Mouse (Mus musculus) forebrain, embryonic 16.5 days (tissue): Measurements from ENCODE around the gene Foxq1. TPM values are rescaled to one million over a fixed set of nuclear protein-coding genes. Genes with fewer than 3 reads are reported as not detected.

ENCODE experiments used
- ATAC-seq: fragments of 200-750 bp; cut with Nextera tagmentation; 2 replicates; pipeline ENCODE4 v1.8.0; 2017; ENCODE audit warnings: mild to moderate bottlenecking, moderate library complexity
- H3K27ac ChIP-seq: fragments of 300-500 bp; sonication (generic); 2 replicates; pipeline ENCODE4 v1.5.1; 2014; ENCODE audit warnings: low read length, control low read depth
- H3K27me3 ChIP-seq: fragments of 300-500 bp; sonication (generic); replicated peaks from 2 replicates; pipeline ENCODE4 v1.6.1; 2014; ENCODE audit warnings: low read length; ENCODE audit not compliant: control insufficient read depth, insufficient read depth
- H3K36me3 ChIP-seq: fragments of 300-500 bp; sonication (generic); 2 replicates; pipeline ENCODE4 v1.6.1; 2014; ENCODE audit not compliant: control insufficient read depth, insufficient read depth
- H3K4me1 ChIP-seq: fragments of 300-500 bp; sonication (generic); replicated peaks from 2 replicates; pipeline ENCODE4 v1.6.1; 2014; ENCODE audit warnings: low read length; ENCODE audit not compliant: control insufficient read depth, insufficient read depth
- H3K4me2 ChIP-seq: fragments of 300-500 bp; sonication (generic); 2 replicates; pipeline ENCODE4 v1.6.1; 2014; ENCODE audit warnings: mild to moderate bottlenecking, low read length, control low read depth
- H3K4me3 ChIP-seq: fragments of 300-500 bp; sonication (generic); replicated peaks from 2 replicates; pipeline ENCODE4 v1.5.1; 2014; ENCODE audit warnings: mild to moderate bottlenecking, low read length, control low read depth
- H3K9ac ChIP-seq: fragments of 300-500 bp; sonication (generic); replicated peaks from 2 replicates; pipeline ENCODE4 v1.6.1; 2014; ENCODE audit warnings: low read depth, low read length, control low read depth
- H3K9me3 ChIP-seq: fragments of 300-500 bp; sonication (generic); 2 replicates; pipeline ENCODE4 v1.6.1; 2016; ENCODE audit warnings: low read length; ENCODE audit not compliant: control insufficient read depth
- WGBS: fragments of 180-500 bp; shearing (Covaris S2); extraction: QIAGEN DNeasy Blood & Tissue Kit; methylation state at CpG from one replicate; pipeline ENCODE4 v1.1.7; 2014; 5-methylcytosine and 5-hydroxymethylcytosine counted together
- polyA plus RNA-seq: library from polyadenylated mRNA; unstranded; fragments of >200 nt; fragmentation: Nextera tagmentation; extraction: Ambion mirVana; gene quantifications from 2 replicates; pipeline ENCODE4 v1.2.1, GENCODE M21; 2015

Gene Foxq1
- polyA plus RNA-seq, 1 experiment from 2014 or later: 1.5 TPM

GRCm38 (mm10) chr13:31564394-31564793, 8.5 kb downstream of the Foxq1 start:
- Histone ChIP-seq H3K36me3 (no peaks in the 10 kb centered on the region), H3K9ac (no peak overlapping the region), H3K9me3 (no peaks in the 10 kb centered on the region), H3K4me2 (no peak overlapping the region), H3K4me1 (peaks cover 6% of the 10 kb centered on the region), H3K4me3 (no peak overlapping the region), H3K27ac (no peak overlapping the region), H3K27me3 (peaks cover 34% of the 10 kb centered on the region)
- no peak for ATAC-seq
- 59% methylated on average over 6 of the region's 6 CpGs for WGBS

DNA sequence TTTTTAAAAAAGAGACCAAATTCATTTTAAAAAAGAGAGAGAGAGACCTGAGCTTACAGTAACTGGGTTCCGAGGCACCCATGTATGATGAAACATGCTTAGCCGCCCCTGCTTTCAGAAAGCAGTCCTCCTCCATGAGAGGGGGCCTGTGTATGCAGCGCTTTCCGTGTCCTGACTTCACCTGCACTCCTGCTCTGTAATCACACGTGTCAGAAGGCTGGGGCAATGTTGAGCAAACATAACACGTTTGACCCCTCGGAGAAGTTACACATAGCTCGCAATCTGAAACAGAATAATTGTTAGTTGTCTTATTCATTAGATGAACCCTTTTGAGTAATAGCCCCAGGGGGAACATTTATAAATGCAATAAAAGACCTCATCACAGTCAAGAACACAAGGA, 11.2 kb downstream of the Foxq1 start:
- Histone ChIP-seq H3K4me3 (no peak overlapping the region), H3K9me3 (no peaks in the 10 kb centered on the region), H3K4me1 (no peaks in the 10 kb centered on the region), H3K36me3 (no peaks in the 10 kb centered on the region), H3K27me3 (peaks cover 14% of the 10 kb centered on the region), H3K27ac (no peak overlapping the region), H3K4me2 (no peak overlapping the region), H3K9ac (no peak overlapping the region)
- WGBS: 85% methylated on average over 8 of the region's 8 CpGs
- ATAC-seq: no peak

- no peak for ATAC-seq
- Histone ChIP-seq H3K4me2 (no peak overlapping the region), H3K27me3 (peaks cover 7% of the 10 kb centered on the region), H3K4me1 (no peaks in the 10 kb centered on the region), H3K9ac (no peak overlapping the region), H3K27ac (no peak overlapping the region), H3K4me3 (no peak overlapping the region), H3K36me3 (no peaks in the 10 kb centered on the region), H3K9me3 (no peaks in the 10 kb centered on the region)
- WGBS: 85% methylated on average over 6 of the region's 6 CpGs
Measured at GRCm38 (mm10) chr13:31567617-31568294, 11.8 kb downstream of the Foxq1 start.

DNA sequence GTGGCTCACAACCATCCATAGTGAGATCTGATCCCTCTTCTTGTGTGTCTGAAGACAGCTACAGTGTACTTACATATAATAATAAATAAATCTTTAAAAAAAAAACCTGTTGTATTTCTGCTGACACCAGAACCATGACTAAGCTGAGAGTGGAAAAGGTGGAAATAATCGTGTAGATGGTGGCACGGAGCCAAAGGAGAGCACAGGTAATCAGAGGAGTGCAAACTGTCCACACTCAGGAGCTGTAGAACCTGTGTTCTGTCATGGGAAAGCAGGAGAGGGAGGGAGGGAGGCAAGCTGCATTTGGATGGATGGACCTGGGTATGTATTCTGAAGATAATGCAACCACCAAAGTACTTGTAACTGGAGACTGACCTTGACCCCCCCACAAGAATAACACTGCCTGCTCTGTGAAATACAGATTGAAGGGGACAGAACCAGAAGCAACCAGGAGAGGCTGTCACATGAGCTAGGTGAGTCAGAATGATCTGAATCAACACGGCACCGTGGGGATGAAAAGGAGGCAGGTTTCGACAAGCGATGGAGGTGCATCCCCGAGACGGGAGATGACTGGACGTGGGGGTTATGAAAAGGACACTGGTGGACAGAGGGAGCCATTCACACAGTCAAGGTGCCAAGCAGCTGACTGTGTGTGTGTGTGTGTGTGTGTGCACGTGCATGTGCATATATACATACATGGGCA, 17.0 kb downstream of the Foxq1 start:
- no peaks in the 10 kb centered on the region for H3K36me3 ChIP-seq
- 90% methylated on average over 10 of the region's 10 CpGs for WGBS
- H3K4me1 ChIP-seq: no peaks in the 10 kb centered on the region; the same call in none of the 2 replicates
- no peaks in the 10 kb centered on the region for H3K9me3 ChIP-seq
- H3K4me2 ChIP-seq: no peak overlapping the region
- H3K9ac ChIP-seq: no peak overlapping the region
- no peaks in the 10 kb centered on the region; the same call in 1 of the 2 replicates for H3K27me3 ChIP-seq
- no peak for ATAC-seq
- H3K27ac ChIP-seq: no peak overlapping the region
- H3K4me3 ChIP-seq: no peak overlapping the region

DNA sequence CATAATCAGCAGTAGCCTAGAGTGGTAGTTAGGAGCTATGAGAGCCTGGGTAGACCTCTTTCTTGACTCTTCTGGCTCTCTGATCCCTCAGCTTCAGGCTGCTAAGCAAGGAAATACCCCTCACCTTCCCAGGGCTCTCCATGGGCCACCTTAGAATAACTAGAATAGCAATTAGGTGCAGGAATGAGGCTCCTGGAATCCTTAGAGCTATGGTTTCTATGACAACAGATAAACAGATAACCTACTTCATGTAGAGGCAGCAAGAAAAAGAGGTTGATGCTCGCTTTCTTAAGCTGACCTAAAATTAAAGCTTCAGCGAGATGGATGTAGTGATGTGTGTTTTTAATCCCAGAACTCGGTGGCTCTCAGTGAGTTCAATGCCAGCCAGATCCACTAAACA, 18.7 kb downstream of the Foxq1 start:
- Histone ChIP-seq H3K27ac (no peak overlapping the region), H3K27me3 (no peaks in the 10 kb centered on the region; the same call in 1 of the 2 replicates), H3K4me3 (no peak overlapping the region), H3K9me3 (no peaks in the 10 kb centered on the region), H3K4me1 (no peaks in the 10 kb centered on the region; the same call in none of the 2 replicates), H3K9ac (no peak overlapping the region), H3K36me3 (no peaks in the 10 kb centered on the region), H3K4me2 (no peak overlapping the region)
- no peak for ATAC-seq
- 75% methylated on average over 3 of the region's 3 CpGs for WGBS

DNA sequence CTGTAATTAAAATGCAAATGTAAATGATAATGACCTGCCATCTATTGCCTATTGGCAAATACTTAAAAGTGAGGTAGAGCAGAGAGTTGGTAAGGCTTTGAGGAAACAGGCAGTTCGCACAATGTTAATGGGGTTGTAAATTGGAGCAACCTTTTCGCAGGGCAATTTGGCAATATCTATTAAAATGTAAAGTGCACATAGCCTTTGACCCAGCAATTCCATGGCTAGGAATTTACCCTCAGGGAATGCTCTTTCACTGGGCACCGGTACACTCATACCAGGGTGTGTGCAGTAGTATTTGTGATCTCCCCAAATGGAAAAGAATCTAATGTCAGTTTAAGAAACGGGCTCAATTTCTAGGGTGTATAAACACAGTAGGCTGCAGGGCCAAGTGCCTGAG, 20.8 kb downstream of the Foxq1 start:
- ATAC-seq: no peak
- WGBS: 64% methylated on average over 4 of the region's 4 CpGs
- no peak overlapping the region for H3K27ac ChIP-seq
- no peak overlapping the region for H3K4me3 ChIP-seq
- H3K9me3 ChIP-seq: no peaks in the 10 kb centered on the region
- H3K9ac ChIP-seq: no peak overlapping the region
- no peaks in the 10 kb centered on the region; the same call in 1 of the 2 replicates for H3K27me3 ChIP-seq
- H3K4me2 ChIP-seq: no peak overlapping the region
- H3K36me3 ChIP-seq: no peaks in the 10 kb centered on the region
- no peaks in the 10 kb centered on the region; the same call in none of the 2 replicates for H3K4me1 ChIP-seq

- no peak overlapping the region for H3K9ac ChIP-seq
- H3K36me3 ChIP-seq: no peaks in the 10 kb centered on the region
- H3K9me3 ChIP-seq: no peaks in the 10 kb centered on the region
- WGBS: 37% methylated on average over 6 of the region's 6 CpGs
- ATAC-seq: no peak
- H3K4me2 ChIP-seq: no peak overlapping the region
- H3K27ac ChIP-seq: no peak overlapping the region
- H3K27me3 ChIP-seq: no peaks in the 10 kb centered on the region; the same call in 1 of the 2 replicates
- H3K4me3 ChIP-seq: no peak overlapping the region
- no peaks in the 10 kb centered on the region; the same call in none of the 2 replicates for H3K4me1 ChIP-seq
Measured at GRCm38 (mm10) chr13:31577576-31577975, 21.6 kb downstream of the Foxq1 start.

DNA sequence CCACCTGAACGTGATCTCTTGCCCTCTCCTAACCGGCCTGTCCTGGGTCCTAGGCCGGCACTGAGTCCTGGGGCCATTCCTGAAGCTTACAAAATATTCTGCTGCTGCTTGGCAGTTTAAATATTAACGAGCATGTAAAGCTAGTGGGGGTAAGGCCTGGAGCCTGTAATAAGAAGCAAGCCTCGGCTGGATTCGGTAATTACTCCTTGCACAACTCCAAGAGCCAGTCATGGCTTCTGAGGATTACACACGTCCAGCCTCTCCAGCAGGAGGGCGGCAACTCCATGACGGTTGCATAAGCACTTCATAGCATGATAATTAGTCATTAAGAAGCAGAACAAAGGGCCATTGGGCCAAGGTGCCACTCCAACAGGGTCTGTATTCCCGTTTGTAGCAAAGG, 22.5 kb downstream of the Foxq1 start:
- H3K4me2 ChIP-seq: no peak overlapping the region
- ATAC-seq: no peak; the same call in 1 of the 2 replicates
- no peak overlapping the region for H3K27ac ChIP-seq
- no peaks in the 10 kb centered on the region for H3K9me3 ChIP-seq
- H3K36me3 ChIP-seq: no peaks in the 10 kb centered on the region
- no peak overlapping the region for H3K4me3 ChIP-seq
- no peak overlapping the region for H3K9ac ChIP-seq
- no peaks in the 10 kb centered on the region; the same call in none of the 2 replicates for H3K4me1 ChIP-seq
- 24% methylated on average over 10 of the region's 10 CpGs for WGBS
- no peaks in the 10 kb centered on the region; the same call in 1 of the 2 replicates for H3K27me3 ChIP-seq

- H3K9ac ChIP-seq: no peak overlapping the region
- ATAC-seq: no peak
- no peaks in the 10 kb centered on the region for H3K36me3 ChIP-seq
- H3K4me3 ChIP-seq: no peak overlapping the region
- H3K27ac ChIP-seq: no peak overlapping the region
- no peaks in the 10 kb centered on the region for H3K9me3 ChIP-seq
- H3K4me2 ChIP-seq: no peak overlapping the region
- WGBS: 67% methylated on average over 9 of the region's 9 CpGs
- no peaks in the 10 kb centered on the region; the same call in 1 of the 2 replicates for H3K27me3 ChIP-seq
- H3K4me1 ChIP-seq: no peaks in the 10 kb centered on the region; the same call in none of the 2 replicates
Measured at GRCm38 (mm10) chr13:31579866-31580265, 23.9 kb downstream of the Foxq1 start.
